Mouse (Mus musculus) CD4-positive, CD25-positive, alpha-beta regulatory T cell, adult 2 months (primary cell): ENCODE measurements around the gene Cela3b.

Source experiments
- DNase-seq: peaks from one replicate; pipeline ENCODE4 v3.0.0-alpha.2; 2012; ENCODE audit warnings: low read depth, low spot score

Gene Cela3b

GRCm38 (mm10) chr4:137430502-137430901 is at the start of gene Cela3b:
Gene Cela3b, minus strand, starts transcription at chr4:137430540.
- no peak for DNase-seq

DNA sequence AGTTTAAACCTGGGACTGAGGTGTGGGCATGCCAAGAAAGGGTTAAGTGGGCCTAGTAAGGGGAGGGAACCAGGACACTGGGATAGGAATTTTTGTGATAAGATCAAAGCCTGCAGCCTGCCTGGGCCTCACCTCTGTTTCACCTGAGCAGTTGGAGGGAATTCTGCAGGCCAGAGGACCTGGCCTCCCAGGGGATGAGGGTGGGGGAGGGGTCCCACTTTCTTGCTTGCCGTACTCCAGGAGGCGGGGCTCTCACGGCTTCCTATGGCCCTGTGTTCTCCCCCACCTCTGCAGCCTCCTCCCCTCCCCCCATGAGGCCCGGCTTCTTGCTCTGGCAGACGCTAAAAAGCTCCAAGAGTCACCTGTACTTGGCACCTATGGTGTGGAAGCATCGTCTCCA is 49.4 kb upstream of the Cela3b start:
- no peak for DNase-seq

DNA sequence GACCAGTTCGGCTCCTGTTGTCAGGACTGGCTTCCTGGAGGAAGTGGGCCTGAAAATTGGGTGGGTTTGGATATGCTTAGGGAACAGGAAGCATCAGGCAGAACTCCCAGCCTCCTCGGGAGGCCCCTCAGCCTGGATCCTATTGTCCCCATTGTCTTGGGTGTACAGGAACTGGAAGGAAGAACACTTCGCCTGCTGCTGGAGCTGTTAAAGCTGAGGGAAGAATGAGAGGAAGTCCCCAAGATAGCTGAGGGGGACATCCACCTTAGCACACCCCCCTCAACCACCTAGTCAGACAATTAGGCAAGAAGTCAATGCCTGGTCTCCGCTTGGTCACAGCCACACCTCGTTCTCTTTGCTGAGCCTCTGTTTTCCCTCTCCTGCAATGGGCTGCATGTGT is 48.0 kb upstream of the Cela3b start:
- no peak for DNase-seq

- DNase-seq, result no peak
Measured at GRCm38 (mm10) chr4:137477611-137478010, 47.3 kb upstream of the Cela3b start.

DNA sequence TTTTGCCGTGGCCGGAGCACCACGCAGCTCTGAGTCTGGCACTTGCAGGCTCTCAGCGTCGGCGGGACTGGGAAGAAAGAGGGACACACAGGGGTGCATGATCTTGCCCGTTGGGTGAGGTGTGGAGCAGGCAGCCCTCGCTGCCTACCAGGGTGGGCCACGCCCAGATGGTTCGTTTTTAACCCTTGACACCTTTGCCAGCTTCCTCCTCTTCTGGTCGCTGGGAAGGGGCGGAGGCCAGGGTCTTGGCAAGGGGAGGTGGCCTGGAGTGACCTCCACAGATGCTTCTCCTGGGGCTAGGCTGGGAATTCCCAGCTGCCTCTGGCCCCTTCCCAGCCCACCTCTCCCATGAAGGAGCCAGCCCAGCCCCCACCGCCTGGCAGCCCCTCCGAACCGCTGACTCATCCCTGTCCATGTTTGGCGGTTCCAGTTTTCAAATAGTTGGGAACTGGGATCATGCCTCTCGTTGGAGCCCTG is 46.5 kb upstream of the Cela3b start:
- no peak for DNase-seq

- no peak for DNase-seq
Measured at GRCm38 (mm10) chr4:137476065-137476760, 45.9 kb upstream of the Cela3b start.

GRCm38 (mm10) chr4:137475271-137476050 is 45.1 kb upstream of the Cela3b start:
- no peak for DNase-seq

DNA sequence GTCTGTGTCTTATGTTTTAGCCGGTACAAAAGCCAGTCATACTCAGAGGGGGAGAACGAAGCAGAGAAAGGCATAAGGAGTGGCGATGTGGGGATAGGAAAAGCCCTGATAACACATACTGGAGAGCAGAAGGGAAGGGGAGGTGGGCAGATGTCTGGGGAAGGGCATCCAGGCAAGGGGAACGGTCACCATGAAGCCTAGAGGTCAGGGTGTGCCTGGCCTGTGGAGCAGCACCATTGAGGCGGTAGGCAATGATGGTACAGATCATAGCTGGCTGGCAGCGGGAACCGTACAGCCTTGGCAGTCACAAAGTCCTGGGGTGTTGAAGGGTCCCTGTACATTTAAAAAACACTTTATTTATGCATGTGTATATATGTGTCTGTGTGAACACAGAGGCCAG is 44.4 kb upstream of the Cela3b start:
- no peak for DNase-seq

GRCm38 (mm10) chr4:137473701-137474388 is 43.5 kb upstream of the Cela3b start:
- DNase-seq, result no peak

DNA sequence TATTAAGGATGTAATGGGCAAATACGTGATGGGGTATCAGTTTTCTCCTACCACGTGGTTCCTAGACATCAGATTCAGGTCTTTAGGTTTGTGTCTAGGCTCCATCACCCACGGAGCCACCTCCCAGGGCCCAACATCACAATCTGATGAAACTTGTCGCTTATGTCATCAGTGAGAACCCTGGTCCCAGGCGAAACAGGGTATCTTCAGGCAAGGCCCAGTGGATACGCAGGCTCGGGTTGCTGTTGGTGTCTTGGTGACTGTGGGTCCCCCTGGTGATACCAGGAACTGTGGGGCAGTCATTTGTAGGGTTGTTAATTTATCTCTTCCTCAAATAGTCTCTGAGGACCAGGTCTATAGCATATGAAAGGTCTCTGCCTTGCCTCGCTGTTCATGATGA is 42.9 kb upstream of the Cela3b start:
- DNase-seq, result no peak

DNA sequence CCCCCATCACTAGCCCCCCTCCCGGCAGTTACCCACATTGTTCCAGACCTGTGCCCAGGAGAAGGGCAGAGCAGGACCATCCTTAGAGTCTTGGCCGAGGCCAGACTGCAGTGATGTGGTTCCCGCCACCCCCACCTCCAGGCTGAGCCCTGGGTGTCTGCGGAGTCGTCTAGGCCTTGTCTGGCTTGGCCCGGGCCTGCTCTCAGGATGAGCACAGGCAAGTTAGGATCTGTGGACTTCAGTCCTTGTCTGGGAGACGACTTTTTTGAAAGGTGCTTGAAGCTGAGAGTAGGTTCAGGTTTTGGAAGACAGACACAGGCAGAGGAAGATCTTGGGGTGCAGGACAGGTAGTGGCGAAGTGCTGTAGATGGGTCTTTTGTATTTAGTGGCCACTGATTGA is 41.0 kb upstream of the Cela3b start:
- DNase-seq, result no peak

DNA sequence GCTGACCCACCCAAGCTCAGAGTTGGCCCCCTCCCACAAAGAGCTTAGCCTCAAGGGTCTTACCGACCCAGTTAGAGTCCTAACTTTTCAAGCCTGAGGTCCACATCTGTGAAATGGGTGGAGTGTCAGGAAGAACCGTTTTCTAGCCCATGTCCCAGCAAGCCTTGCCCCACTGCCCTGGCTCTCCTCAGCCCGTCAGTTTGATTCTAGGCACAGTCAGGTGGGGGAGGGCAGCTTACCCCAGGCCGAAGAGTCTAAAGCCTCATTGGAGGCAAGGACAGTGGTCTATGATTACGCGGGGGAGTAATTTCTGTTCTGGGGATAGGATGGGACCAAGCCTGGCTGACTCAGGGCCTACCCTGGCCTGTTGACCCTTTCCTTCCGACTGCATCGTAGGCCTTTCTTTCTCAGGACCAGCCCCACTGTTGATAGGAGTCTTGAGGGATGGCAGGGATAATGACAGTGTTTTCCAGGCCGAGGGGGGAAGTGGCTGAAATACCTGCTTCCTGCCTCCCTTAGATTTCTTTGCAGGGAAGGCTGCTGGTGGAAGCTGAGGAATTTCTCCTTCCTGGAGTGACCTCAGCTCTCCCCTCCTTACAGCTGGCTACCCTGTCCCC is 40.5 kb upstream of the Cela3b start:
- no peak for DNase-seq

- DNase-seq, result no peak
Measured at GRCm38 (mm10) chr4:137469845-137470692, 39.7 kb upstream of the Cela3b start.

GRCm38 (mm10) chr4:137469081-137469844 is 38.9 kb upstream of the Cela3b start:
- DNase-seq, result no peak

- peak; percentile 88 for DNase-seq
Measured at GRCm38 (mm10) chr4:137468260-137469080, 38.1 kb upstream of the Cela3b start, which contains the start of gene Hspg2. Gene Hspg2, plus strand, starts transcription at chr4:137468769.

- no peak for DNase-seq
Measured at GRCm38 (mm10) chr4:137467525-137467924, 37.2 kb upstream of the Cela3b start.

DNA sequence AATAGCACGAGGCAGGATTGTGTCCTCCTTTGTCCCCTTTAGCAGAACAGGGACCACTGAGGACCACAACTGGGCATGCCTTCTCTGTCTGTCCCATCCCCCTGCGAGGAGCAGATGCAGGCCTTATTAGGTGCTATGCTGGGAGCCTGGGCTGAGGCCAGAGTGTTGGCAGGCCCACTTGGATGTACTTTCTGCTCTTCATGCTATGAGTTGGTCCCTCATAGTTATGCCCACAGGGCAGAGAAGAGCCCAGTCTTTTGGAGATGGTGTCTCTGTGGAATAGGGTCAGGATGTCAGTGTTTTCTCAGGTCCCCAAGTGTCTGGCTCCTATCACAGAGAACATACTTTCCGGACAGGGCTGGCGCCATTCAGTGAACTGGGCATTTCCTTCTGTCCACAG is 36.7 kb upstream of the Cela3b start:
- DNase-seq, result no peak

GRCm38 (mm10) chr4:137465125-137465787 is 34.9 kb upstream of the Cela3b start:
- DNase-seq, result no peak
